13 mouse cellular contexts compared by ENCODE assay signal in genomic region chr2:173564179-173564578, GRCm38 (mm10). TPM values are rescaled to one million over a fixed set of nuclear protein-coding genes. Genes with fewer than 3 reads are reported as not detected.
A peak's percentile ranks its signal among the peaks of the same experiment; 100 is the strongest.
DNase-seq lines count a peak whose midpoint lies in the region; ATAC-seq and TF ChIP-seq lines count a peak whose summit lies in the region.
"Had no signal": no experiment of that assay in that cellular context is flagged by ENCODE, and none has a peak within 500 bp of the region (broad histone marks: within the 10 kb centered on the region; RNA-seq: fewer than 3 reads in every experiment).

No protein-coding gene starts in this region.

- no peak overlapping the region for H3K4me2 ChIP-seq in lung, embryonic 16.5 days (ENCODE audit: low read depth, low read length)
- no peak overlapping the region for H3K4me2 ChIP-seq in intestine, postnatal 0 days (replicated peaks; ENCODE audit: low read depth)
- H3K4me2 ChIP-seq in stomach, embryonic 15.5 days = no peak overlapping the region
- H3K4me2 ChIP-seq: forebrain, embryonic 12.5 days had no signal

- H3K36me3 ChIP-seq in lung, embryonic 16.5 days (ENCODE audit: control insufficient read depth, insufficient read depth, low read length) = no peaks in the 10 kb centered on the region
- H3K36me3 ChIP-seq in intestine, postnatal 0 days (ENCODE audit: control insufficient read depth, insufficient read depth) = no peaks in the 10 kb centered on the region
- no peaks in the 10 kb centered on the region for H3K36me3 ChIP-seq in stomach, embryonic 15.5 days
- H3K36me3 ChIP-seq: forebrain, embryonic 12.5 days had no signal

- intact Hi-C loops in gastrocnemius, adult 2 months (cut with DNase I) = loop anchor here (5.0 kb wide), 1 partner anchor 457 kb away; no protein-coding TSS in a partner anchor
- intact Hi-C loops in gastrocnemius, postnatal 14 days (cut with DNase I; ENCODE audit: low total_unique reads) = loop anchor here (5.0 kb wide), 1 partner anchor 457 kb away; no protein-coding TSS in a partner anchor

- no peaks in the 10 kb centered on the region for H3K9me3 ChIP-seq in lung, embryonic 16.5 days (ENCODE audit: control insufficient read depth, low read length)
- no peaks in the 10 kb centered on the region for H3K9me3 ChIP-seq in intestine, postnatal 0 days (ENCODE audit: control insufficient read depth)
- no peaks in the 10 kb centered on the region for H3K9me3 ChIP-seq in stomach, embryonic 15.5 days
- H3K9me3 ChIP-seq: forebrain, embryonic 12.5 days had no signal

- H3K27ac ChIP-seq in gastrocnemius, adult 2 months = no peak overlapping the region
- peak overlapping the region; percentile 56 for H3K27ac ChIP-seq in lung, embryonic 16.5 days (ENCODE audit: low read length)
- H3K27ac ChIP-seq in intestine, postnatal 0 days (ENCODE audit: low read depth, low read length) = no peak overlapping the region
- H3K27ac ChIP-seq in stomach, embryonic 15.5 days = peak overlapping the region; percentile 74; the same call in 1 of the 2 replicates
- H3K27ac ChIP-seq: forebrain, embryonic 12.5 days; heart, adult 2 months had no signal

- no peak for DNase-seq in gastrocnemius, adult 2 months
- DNase-seq in gastrocnemius, postnatal 14 days = no peak
- no peak for DNase-seq in lung, adult 18-20 months
- no peak for DNase-seq in spleen, adult 18-20 months
- DNase-seq in layer of hippocampus, postnatal 10 days (ENCODE audit: low spot score in 2 of 2) = no peak
- DNase-seq: heart, adult 2 months had no signal

- H3K4me1 ChIP-seq in lung, embryonic 16.5 days (replicated peaks; ENCODE audit: control insufficient read depth, insufficient read depth, low read length) = peaks cover 1% of the 10 kb centered on the region; the same call in 1 of the 2 replicates
- H3K4me1 ChIP-seq in intestine, postnatal 0 days (replicated peaks; ENCODE audit: control insufficient read depth, insufficient read depth, low read length) = no peaks in the 10 kb centered on the region
- peaks cover 9% of the 10 kb centered on the region; the same call in 1 of the 2 replicates for H3K4me1 ChIP-seq in stomach, embryonic 15.5 days
- H3K4me1 ChIP-seq: forebrain, embryonic 12.5 days had no signal

- H3K27me3 ChIP-seq in lung, embryonic 16.5 days (ENCODE audit: control insufficient read depth, insufficient read depth, low read depth, low read length) = no peaks in the 10 kb centered on the region
- H3K27me3 ChIP-seq in intestine, postnatal 0 days (replicated peaks; ENCODE audit: control insufficient read depth, insufficient read depth, low read length) = 0 out of 2 replicates have a peak, but pooled peaks cover 4% of the 10 kb centered on the region
- H3K27me3 ChIP-seq in stomach, embryonic 15.5 days (replicated peaks) = no peaks in the 10 kb centered on the region
- H3K27me3 ChIP-seq: forebrain, embryonic 12.5 days had no signal

- no peak overlapping the region for H3K9ac ChIP-seq in lung, embryonic 16.5 days (ENCODE audit: low read length)
- no peak overlapping the region for H3K9ac ChIP-seq in intestine, postnatal 0 days (ENCODE audit: low read depth, low read length)
- H3K9ac ChIP-seq in stomach, embryonic 15.5 days = no peak overlapping the region
- H3K9ac ChIP-seq: forebrain, embryonic 12.5 days had no signal

- WGBS in lung, embryonic 16.5 days = 46% methylated on average over 9 of the region's 9 CpGs
- 40% methylated on average over 9 of the region's 9 CpGs for WGBS in intestine, postnatal 0 days
- WGBS in stomach, embryonic 15.5 days = 29% methylated on average over 9 of the region's 9 CpGs

- peak; percentile 18; the same call in 1 of the 2 replicates for TF ChIP-seq CTCF in gastrocnemius, adult 2 months (IDR thresholded peaks at IDR 0.05)
- peak; percentile 60 for TF ChIP-seq CTCF in intestine, postnatal 0 days (IDR thresholded peaks at IDR 0.05; ENCODE audit: low read depth)

- no peak overlapping the region for H3K4me3 ChIP-seq in gastrocnemius, adult 2 months
- no peak overlapping the region for H3K4me3 ChIP-seq in lung, embryonic 16.5 days (ENCODE audit: low read length)
- no peak overlapping the region for H3K4me3 ChIP-seq in intestine, postnatal 0 days (ENCODE audit: low read depth, low read length)
- no peak overlapping the region for H3K4me3 ChIP-seq in stomach, embryonic 15.5 days (replicated peaks)
- H3K4me3 ChIP-seq: forebrain, embryonic 12.5 days; heart, adult 2 months had no signal

- ATAC-seq in lung, embryonic 16.5 days (ENCODE audit: low read depth) = 0 out of 2 replicates have a peak, but pooled peaks have one; percentile 41
- ATAC-seq in intestine, postnatal 0 days = no peak
- ATAC-seq in stomach, embryonic 15.5 days (ENCODE audit: insufficient read depth, low FRiP score, low read depth) = no peak
- ATAC-seq: Patski had no signal

RNA-seq across cellular contexts. Expression of gene Ankrd60, which starts 14.0 kb away (rescaled TPM):
- total RNA-seq in gastrocnemius, adult 2 months (2021) = not detected
- not detected for total RNA-seq in gastrocnemius, postnatal 14 days (2021)
- not detected in 2 replicates for polyA plus RNA-seq in lung, embryonic 16.5 days (2015; fragmentation: Nextera tagmentation; extraction: Ambion mirVana)
- not detected in 2 replicates for polyA plus RNA-seq in intestine, postnatal 0 days (2015; fragmentation: Nextera tagmentation; extraction: Ambion mirVana)
- polyA plus RNA-seq in stomach, embryonic 15.5 days (2015; fragmentation: Nextera tagmentation; extraction: Ambion mirVana) = not detected in 2 replicates
- not detected for total RNA-seq in layer of hippocampus, postnatal 10 days (2021)
- total RNA-seq: heart, adult 2 months; left cerebral cortex, postnatal 36 days had no signal
- polyA plus RNA-seq: C2C12; forebrain, embryonic 12.5 days; heart, adult 2 months; Patski had no signal

RNA-seq across cellular contexts. Expression of gene 1700021F07Rik, which starts 41.8 kb away (rescaled TPM):
- total RNA-seq in gastrocnemius, adult 2 months (2021) = not detected
- total RNA-seq in gastrocnemius, postnatal 14 days (2021) = not detected
- not detected in 2 replicates for polyA plus RNA-seq in lung, embryonic 16.5 days (2015; fragmentation: Nextera tagmentation; extraction: Ambion mirVana)
- polyA plus RNA-seq in intestine, postnatal 0 days (2015; fragmentation: Nextera tagmentation; extraction: Ambion mirVana) = not detected in 2 replicates
- polyA plus RNA-seq in stomach, embryonic 15.5 days (2015; fragmentation: Nextera tagmentation; extraction: Ambion mirVana) = not detected in 2 replicates
- not detected for total RNA-seq in layer of hippocampus, postnatal 10 days (2021)
- total RNA-seq: heart, adult 2 months; left cerebral cortex, postnatal 36 days had no signal
- polyA plus RNA-seq: C2C12; forebrain, embryonic 12.5 days; heart, adult 2 months; Patski had no signal

Comparison
In these comparisons a context has a peak if more than half of its experiments do, and no peak if none do; other contexts are left out.
1. H3K27ac ChIP-seq: peak in lung, embryonic 16.5 days (single experiment) and stomach, embryonic 15.5 days (single experiment); none in gastrocnemius, adult 2 months (single experiment) and intestine, postnatal 0 days (single experiment).